Mouse (Mus musculus): ENCODE results near the gene Ddx3x. TPM values are rescaled to one million over a fixed set of nuclear protein-coding genes. Genes with fewer than 3 reads are reported as not detected.
"Not testable (repeated sequence)": the region's sequence is repeated elsewhere in the genome, so short reads cannot be mapped to it uniquely, and the experiment has no call there.

Gene Ddx3x
- 100 to 1,000 TPM; 362 to 459 TPM for total RNA-seq (2021)
- long read RNA-seq, experiment 1, full-length matches to known transcripts, result 17 of 57 reads
- long read RNA-seq, experiment 1, partial matches to known transcripts, result 26 of 57 reads
- long read RNA-seq, experiment 1, other reads (novel, unspliced or antisense), result 14 of 57 reads
- long read RNA-seq, experiment 2, full-length matches to known transcripts, result 3 of 5 reads
- long read RNA-seq, experiment 2, partial matches to known transcripts, result 1 of 5 reads
- long read RNA-seq, experiment 2, other reads (novel, unspliced or antisense), result 1 of 5 reads

DNA sequence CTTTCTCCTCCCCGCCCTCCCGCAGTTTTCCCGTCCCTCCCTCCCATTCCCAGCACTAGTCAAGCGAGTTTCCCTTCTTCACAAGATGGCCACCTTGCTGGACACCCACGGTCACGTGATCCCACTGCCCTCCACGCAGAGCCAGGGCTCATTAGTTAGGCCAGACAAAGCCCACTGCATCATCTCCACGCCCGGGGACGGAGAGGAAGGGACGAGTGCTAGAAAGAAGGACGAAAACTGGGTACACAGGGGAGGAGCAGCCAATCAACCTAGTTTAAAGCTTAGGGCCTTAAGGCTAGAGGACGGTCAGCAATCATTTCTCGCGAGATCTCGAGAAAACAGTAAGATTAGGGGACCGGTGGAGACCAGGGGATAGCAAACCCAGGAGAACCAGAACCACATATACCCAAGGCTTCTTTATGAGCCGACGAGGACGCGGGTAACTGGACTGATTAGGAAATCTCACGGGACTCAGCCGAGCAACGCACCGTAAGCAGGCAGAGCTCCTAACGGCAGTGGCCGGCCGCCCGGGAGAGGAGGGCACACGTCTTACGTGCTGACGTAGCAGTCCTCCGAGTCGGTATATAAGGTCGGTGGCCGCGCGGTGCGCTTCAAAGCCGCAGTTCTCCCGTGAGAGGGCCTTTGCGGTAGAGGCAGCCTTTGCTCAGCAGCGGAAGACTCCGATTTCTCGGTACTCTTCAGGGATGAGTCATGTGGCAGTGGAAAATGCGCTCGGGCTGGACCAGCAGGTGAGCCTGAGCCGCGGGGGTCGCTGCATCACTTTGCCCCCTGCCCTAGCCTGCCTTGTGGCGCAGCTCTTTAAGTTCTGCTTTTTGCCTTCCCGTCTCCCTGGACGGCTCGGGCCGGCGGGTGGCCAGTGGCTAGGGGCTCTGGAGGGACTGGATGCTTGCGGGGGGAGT is at the start of gene Ddx3x:
TSS of gene Ddx3x (plus strand) at position 562 of the 920 bp plus-strand sequence.
- DNase-seq, result peak; percentile 87 to 96

DNA sequence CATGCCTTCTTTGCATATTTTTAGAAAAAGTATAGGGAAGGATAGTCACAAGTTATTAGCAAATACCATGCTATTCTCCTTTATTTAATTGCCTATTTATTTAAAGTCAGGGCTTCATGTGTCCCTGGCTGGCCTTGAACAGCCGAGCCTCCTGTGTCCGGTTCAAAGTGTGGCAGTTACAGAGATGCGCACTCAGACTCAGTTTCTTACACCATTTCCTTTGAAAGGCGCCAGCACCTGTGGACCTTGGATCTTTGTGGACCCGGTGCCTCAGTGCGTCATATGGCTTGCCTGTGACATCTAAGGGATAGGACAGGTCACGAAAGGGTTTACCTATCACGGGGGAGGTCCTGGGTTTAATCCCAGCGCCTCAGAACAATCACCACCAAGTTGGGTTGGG is 49.5 kb upstream of the Ddx3x start:
- DNase-seq, result no peak

GRCm38 (mm10) chrX:13232834-13233233 is 47.9 kb upstream of the Ddx3x start:
- DNase-seq, result not testable (repeated sequence)

- DNase-seq, result no peak
Measured at GRCm38 (mm10) chrX:13233631-13234030, 47.1 kb upstream of the Ddx3x start.

- no peak for DNase-seq
Measured at GRCm38 (mm10) chrX:13234709-13235108, 46.1 kb upstream of the Ddx3x start.

DNA sequence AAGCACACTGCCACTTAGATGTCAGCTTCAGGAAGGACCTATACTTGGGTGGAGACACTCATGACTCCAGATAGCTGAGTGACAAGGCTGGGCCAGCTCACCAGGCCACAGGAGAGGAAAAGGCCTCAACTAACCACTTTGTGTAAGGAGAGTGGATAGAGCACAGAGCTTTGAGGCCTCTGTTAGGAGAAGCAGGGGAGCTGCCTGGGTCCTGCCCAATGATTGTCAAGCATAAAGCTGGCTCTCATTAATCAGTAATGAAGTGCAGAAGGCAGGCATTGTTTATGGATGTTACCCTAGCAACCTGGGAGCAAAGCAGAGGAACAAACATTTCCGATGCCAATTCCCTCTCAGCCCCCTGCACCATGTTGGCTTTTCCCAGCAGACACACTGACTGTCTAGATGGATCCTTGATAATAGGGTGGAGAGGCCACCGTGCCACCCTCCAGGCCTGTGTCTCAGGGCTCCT is 44.6 kb upstream of the Ddx3x start:
- DNase-seq, result no peak

GRCm38 (mm10) chrX:13239455-13239854 is 41.3 kb upstream of the Ddx3x start:
- no peak for DNase-seq

DNA sequence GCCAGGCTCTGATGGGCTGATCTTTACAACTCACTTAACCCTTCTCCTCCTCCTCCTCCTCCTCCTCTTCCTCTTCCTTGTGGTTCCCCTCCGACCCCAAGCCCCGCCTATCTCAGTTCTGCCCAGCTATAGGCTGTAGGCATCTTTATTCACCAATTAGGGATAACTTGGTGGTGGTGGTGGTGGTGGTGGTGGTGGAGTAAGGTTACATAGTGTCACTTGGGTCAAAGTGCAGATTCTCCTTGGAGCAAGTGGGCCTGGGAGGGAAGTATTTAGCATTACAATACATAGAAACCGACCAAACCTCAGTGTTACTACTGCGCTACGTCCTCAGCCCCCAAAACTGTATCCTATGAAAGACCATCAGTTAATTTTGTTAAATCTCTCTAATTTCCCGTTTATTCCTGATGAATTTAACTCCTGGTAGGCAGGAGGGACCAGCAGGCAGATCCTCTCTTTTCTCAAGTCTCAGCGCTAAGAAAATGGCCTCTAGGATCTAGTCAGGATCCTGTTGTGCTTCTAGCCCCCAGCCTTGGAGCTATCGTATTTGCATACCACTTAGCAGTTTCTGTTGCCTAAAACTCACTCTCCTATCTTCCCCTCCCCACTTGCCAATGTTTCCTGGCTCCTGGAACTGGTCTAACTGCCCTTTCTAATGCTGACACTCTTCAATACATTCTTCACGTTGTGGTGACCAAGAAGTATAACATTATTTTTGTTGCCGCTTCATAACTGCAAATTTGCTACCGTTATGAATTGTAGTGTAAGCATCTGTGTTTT is 39.9 kb upstream of the Ddx3x start:
- no peak for DNase-seq

GRCm38 (mm10) chrX:13241426-13242319 is 39.1 kb upstream of the Ddx3x start:
- DNase-seq, result peak; percentile 22 to 26

GRCm38 (mm10) chrX:13242320-13243096 is 38.3 kb upstream of the Ddx3x start:
- DNase-seq, result peak; percentile 82 to 88

DNA sequence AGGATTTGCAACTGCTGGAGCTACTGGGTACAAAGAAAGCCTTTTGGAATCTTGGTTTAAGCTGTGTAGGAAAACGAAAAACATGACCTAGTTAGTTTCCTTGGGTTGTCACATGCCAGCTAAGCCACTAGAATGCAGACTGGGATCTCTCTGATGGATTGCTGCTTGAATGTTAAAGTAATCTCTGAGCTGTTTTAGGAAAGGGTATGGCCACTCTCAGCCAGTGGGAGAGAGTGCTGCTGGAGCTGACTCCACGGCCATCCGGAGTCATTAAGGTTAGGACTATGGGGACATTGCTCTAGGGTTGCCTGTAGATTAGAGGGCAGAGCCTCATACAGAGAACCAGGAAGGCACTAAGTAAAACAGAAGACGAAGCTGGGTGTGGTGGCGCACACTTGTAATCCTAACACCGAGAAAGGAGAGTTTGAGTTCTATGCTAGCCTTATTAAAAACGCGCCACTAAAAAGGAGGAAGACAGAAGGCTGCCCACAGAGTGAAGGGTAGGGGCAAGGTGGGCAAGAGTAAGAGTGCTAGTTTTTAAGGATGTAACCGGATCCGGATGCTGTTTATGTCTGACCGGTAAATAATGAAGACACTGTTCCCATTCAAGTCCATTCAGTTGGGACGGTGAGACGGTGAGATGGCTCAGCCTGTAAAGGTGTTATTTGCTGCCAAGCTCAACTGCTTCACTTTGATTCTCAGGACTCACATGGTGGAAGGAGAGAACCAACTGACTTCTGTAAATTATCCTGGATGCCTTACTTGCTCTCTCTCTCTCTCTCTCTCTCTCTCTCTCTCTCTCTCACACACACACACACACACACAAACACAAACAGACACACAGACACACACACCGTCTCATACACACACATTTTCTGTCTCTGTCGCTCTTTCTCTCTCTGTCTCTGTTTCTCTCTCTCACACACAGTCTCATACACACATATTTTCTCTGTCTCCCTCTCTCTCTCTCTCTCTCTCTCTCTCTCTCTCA is 37.3 kb upstream of the Ddx3x start:
- peak; percentile 19 to 28 for DNase-seq

- no peak for DNase-seq
Measured at GRCm38 (mm10) chrX:13244588-13244987, 36.2 kb upstream of the Ddx3x start.

DNA sequence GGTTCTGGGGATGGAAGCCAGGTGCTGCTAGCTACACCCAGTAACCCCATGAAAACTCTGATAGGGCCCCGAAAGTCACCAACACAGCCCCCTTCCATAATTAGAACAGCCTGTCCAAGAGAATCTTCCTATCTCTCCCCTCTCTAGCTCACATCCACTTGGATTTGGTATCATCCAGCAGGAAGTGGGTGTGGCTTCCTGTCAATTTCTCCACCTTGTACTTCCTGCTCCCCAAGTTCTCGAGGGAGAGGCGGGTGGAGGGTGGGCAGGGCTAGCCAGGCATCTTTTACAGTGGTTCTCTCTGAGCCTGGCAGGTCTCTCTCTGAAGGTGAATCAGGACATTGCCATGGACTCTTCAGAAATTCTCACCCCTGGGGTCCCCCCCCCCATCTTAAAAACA is 35.7 kb upstream of the Ddx3x start:
- DNase-seq, result peak in 1 of 2 experiments; percentile 37

DNA sequence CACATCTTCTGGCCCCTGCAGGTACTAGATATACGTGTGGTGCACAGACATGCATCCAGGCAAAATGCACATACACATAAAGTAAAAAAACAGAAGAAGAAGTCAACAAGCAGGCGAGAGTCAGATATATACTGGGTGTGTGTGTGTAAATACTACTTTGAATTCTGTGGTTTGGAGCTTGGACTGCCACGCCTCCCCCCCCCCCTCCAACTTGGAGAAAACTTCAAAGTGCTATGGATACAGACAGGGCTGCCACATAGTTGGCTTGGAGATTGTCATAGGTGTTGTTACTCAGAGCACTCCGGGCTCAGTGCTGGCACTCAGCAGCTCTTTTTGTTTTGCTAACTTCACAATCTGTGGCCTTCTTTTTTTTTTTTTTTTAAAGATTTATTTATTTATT is 29.1 kb upstream of the Ddx3x start:
- DNase-seq, result no peak

DNA sequence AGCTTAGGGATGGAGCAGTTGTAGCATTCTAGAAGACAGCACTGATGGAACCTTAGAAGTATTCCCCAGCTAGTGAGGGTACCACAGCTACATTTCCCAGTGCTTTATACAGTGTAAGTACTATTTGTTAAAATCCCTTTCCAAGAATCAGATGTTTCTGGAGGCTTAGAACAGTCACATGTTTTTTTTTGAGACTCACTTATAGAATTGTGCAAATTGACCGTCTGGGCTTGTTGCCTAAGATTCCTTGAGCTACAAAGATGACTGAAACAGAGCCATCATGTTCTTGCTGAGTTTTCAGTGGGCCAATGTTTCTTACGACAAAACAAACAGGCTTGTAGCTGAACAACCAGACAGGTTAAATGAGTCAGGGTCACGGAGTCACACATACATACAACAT is 26.5 kb upstream of the Ddx3x start:
- DNase-seq, result no peak

DNA sequence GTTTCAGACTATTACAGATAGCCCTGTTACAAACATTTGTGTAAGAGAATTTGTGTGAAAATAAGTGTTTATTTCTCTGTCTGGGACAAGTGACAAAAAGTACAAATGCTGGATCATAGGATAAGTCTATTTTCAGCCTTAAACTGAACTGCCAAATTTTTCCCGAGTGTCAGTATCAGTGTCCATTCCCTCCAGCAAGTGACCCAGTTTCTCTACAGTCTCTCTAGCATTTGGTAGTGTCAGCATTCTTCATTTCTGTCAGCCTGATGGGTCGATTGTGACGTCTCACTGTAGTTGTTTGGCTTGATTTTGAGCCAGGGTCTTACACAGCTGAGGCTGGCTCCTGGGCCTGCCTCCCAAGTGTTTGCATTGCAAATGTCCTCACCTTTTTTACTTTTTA is 17.4 kb upstream of the Ddx3x start:
- no peak for DNase-seq

- no peak for DNase-seq
Measured at GRCm38 (mm10) chrX:13275519-13276137, 5.1 kb upstream of the Ddx3x start.

GRCm38 (mm10) chrX:13278996-13279395 is 1.8 kb upstream of the Ddx3x start:
- no peak for DNase-seq

GRCm38 (mm10) chrX:13280037-13280408 is 747 bp upstream of the Ddx3x start:
- DNase-seq, result peak; percentile 50 to 60
